Mouse (Mus musculus): ENCODE measurements around the gene Fyn.

GRCm38 (mm10) chr10:39484892-39485291 is 116.2 kb downstream of the Fyn start:
- TF ChIP-seq POLR2A (IDR thresholded peaks at IDR 0.05; ENCODE audit: extremely low read depth, insufficient read depth, low read length): no peak
- TF ChIP-seq CTCF (IDR thresholded peaks at IDR 0.05; ENCODE audit: extremely low read depth, insufficient read depth, low read length): no peak

All from cortical plate, adult 2 months (tissue).